Mouse (Mus musculus): Measurements from ENCODE around the gene Vdac1. TPM values are rescaled to one million over a fixed set of nuclear protein-coding genes. Genes with fewer than 3 reads are reported as not detected.
"Not testable (repeated sequence)": the region's sequence is repeated elsewhere in the genome, so short reads cannot be mapped to it uniquely, and the experiment has no call there.

Gene Vdac1
- polyA plus RNA-seq, 1 experiment: 296 TPM

DNA sequence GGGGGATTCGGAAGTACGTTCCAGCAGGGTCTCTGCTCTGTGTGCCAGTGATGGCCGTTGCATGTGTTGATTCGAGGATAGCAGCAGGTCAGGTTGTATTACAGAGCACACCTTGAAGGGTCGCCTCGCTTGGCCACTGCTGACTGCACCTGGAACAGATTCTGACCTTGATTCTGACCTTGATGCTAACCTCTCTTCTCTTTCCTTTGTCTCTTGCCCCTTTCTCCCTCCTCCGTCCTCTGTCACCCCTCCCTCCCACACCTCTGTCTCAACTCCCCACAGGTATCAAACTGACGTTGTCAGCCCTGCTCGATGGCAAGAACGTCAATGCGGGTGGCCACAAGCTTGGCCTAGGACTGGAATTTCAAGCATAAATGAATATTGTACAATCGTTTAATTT lies 27.5 kb downstream of the Vdac1 start:
- Histone ChIP-seq H3K79me3 (ENCODE audit: low read depth) (no peaks in the 10 kb centered on the region), H3K36me3 (ENCODE audit: control insufficient read depth, insufficient read depth) (peaks cover 86% of the 10 kb centered on the region), H3K79me2 (ENCODE audit: control insufficient read depth, insufficient read depth) (no peaks in the 10 kb centered on the region), H3ac (ENCODE audit: control insufficient read depth, insufficient read length, low read depth) (no peak overlapping the region), H3K4me3 (ENCODE audit: insufficient read depth, poor library complexity, severe bottlenecking) (no peak overlapping the region), H3K27me3 (ENCODE audit: control insufficient read depth, insufficient read depth, insufficient read length) (no peaks in the 10 kb centered on the region)
- TF ChIP-seq CTCF (IDR thresholded peaks at IDR 0.05; ENCODE audit: control insufficient read depth, insufficient read depth, insufficient read length) (no peak), CEBPB (IDR thresholded peaks at IDR 0.05; ENCODE audit: low read depth) (no peak), MYOG (IDR thresholded peaks at IDR 0.05; ENCODE audit: control insufficient read depth, extremely low read depth, insufficient read length) (no peak), FOSL1 (IDR thresholded peaks at IDR 0.05; ENCODE audit: insufficient read depth, low read length, poor library complexity, severe bottlenecking) (no peak), USF1 (IDR thresholded peaks at IDR 0.05; ENCODE audit: low read depth) (no peak), MYOD1 (IDR thresholded peaks at IDR 0.05; ENCODE audit: control insufficient read depth, insufficient read length, low read depth) (no peak), MAX (IDR thresholded peaks at IDR 0.05) (no peak)

DNA sequence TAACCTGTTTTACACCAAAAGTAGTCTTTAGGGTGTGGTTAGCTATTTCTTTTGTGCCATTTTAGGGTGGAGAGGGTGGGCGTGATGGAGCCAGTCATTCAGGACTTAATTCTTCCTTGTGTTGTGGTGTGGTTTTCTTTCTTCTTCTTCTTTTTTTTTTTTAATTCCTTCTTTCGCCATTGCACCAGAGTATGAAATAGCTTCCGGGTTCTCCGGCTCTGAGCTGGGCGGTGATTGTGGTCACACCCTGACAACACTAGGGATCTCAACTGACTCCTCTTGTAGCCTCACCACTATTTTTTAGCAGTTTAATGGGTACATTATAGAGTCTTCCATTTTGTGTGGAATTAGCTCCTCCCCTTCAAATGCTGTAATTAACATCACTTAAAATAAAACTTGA lies 28.3 kb downstream of the Vdac1 start:
- peaks cover 78% of the 10 kb centered on the region for H3K36me3 ChIP-seq (ENCODE audit: control insufficient read depth, insufficient read depth)
- H3K27me3 ChIP-seq (ENCODE audit: control insufficient read depth, insufficient read depth, insufficient read length); H3K79me2 ChIP-seq (ENCODE audit: control insufficient read depth, insufficient read depth); H3ac ChIP-seq (ENCODE audit: control insufficient read depth, insufficient read length, low read depth); H3K4me3 ChIP-seq (ENCODE audit: insufficient read depth, poor library complexity, severe bottlenecking); H3K79me3 ChIP-seq (ENCODE audit: low read depth): not testable (repeated sequence)

DNA sequence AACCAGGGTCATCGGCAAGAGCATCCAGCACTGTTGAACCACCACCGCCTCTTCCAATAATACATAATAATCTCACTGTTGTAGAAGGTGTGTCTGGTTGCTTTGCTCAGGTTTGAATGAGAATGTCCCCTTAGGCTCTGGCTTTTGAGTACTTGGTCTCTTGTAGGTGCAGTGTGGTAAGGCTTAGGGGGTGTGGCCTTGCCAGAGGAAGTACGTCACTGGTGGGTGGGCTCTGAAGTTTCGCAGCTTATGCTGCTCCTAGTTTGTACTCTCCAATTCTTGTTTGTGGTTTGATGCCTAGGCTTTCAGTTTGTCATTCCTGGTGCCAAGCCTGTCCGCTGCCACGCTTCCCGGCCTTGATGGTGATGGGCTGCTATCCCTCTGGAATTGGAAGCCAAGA lies 29.3 kb downstream of the Vdac1 start:
- H3ac ChIP-seq (ENCODE audit: control insufficient read depth, insufficient read length, low read depth): no peak overlapping the region
- no peak for TF ChIP-seq CTCF (IDR thresholded peaks at IDR 0.05; ENCODE audit: control insufficient read depth, insufficient read depth, insufficient read length)
- H3K79me3 ChIP-seq (ENCODE audit: low read depth): no peaks in the 10 kb centered on the region
- H3K36me3 ChIP-seq (ENCODE audit: control insufficient read depth, insufficient read depth): peaks cover 68% of the 10 kb centered on the region
- no peaks in the 10 kb centered on the region for H3K79me2 ChIP-seq (ENCODE audit: control insufficient read depth, insufficient read depth)
- no peaks in the 10 kb centered on the region for H3K27me3 ChIP-seq (ENCODE audit: control insufficient read depth, insufficient read depth, insufficient read length)
- no peak overlapping the region for H3K4me3 ChIP-seq (ENCODE audit: insufficient read depth, poor library complexity, severe bottlenecking)

DNA sequence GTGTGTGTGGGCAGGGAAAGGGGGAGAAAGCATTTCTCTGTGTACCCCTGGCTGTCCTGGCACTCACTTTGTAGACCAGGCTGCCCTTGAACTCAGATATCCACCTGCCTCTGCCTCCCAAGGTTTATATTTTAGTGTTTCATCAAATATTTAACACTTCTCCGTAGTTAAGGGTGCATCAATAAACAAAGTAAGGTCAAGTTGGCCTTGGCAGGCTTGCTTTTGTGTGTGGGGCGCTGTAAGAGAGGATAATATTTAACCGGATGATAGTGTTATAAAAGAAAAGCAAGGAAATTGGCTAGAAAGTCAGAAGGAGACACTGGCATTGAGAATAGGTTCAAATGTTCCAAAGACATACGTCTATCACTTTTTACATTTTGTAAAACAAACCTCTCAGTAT lies 33.8 kb downstream of the Vdac1 start:
- TF ChIP-seq FOSL1 (IDR thresholded peaks at IDR 0.05; ENCODE audit: insufficient read depth, low read length, poor library complexity, severe bottlenecking): no peak
- Histone ChIP-seq H3K79me2 (ENCODE audit: control insufficient read depth, insufficient read depth) (peaks cover 32% of the 10 kb centered on the region), H3K4me3 (ENCODE audit: insufficient read depth, poor library complexity, severe bottlenecking) (no peak overlapping the region)

DNA sequence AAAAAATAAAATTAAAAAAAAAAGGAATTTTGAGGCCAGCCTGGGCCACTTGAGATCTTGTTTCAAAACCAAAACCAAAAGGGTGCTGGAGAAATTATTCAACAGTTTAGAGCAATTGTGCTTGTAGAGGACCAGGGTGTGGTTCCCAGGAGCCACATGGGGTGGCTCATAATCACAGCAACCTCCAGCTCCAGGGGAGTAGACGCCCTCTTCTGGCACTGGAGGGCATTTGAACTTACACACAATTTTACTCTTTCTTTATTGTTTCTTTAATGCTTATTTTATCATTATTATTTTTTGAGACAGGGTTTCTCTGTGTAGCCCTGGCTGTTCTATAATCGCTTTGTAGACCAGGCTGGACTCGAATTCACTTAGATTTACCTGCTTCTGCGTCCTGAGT lies 34.7 kb downstream of the Vdac1 start:
- H3ac ChIP-seq (ENCODE audit: control insufficient read depth, insufficient read length, low read depth): no peak overlapping the region
- H3K79me3 ChIP-seq (ENCODE audit: low read depth): peaks cover 37% of the 10 kb centered on the region
- H3K36me3 ChIP-seq (ENCODE audit: control insufficient read depth, insufficient read depth): peaks cover 14% of the 10 kb centered on the region
- no peak for TF ChIP-seq USF1 (IDR thresholded peaks at IDR 0.05; ENCODE audit: low read depth)
- TF ChIP-seq MAX (IDR thresholded peaks at IDR 0.05): no peak
- TF ChIP-seq FOSL1 (IDR thresholded peaks at IDR 0.05; ENCODE audit: insufficient read depth, low read length, poor library complexity, severe bottlenecking): no peak
- TF ChIP-seq CEBPB (IDR thresholded peaks at IDR 0.05; ENCODE audit: low read depth): no peak
- no peak for TF ChIP-seq MYOG (IDR thresholded peaks at IDR 0.05; ENCODE audit: control insufficient read depth, extremely low read depth, insufficient read length)
- no peak for TF ChIP-seq CTCF (IDR thresholded peaks at IDR 0.05; ENCODE audit: control insufficient read depth, insufficient read depth, insufficient read length)
- TF ChIP-seq MYOD1 (IDR thresholded peaks at IDR 0.05; ENCODE audit: control insufficient read depth, insufficient read length, low read depth): no peak
- no peaks in the 10 kb centered on the region for H3K27me3 ChIP-seq (ENCODE audit: control insufficient read depth, insufficient read depth, insufficient read length)
- H3K4me3 ChIP-seq (ENCODE audit: insufficient read depth, poor library complexity, severe bottlenecking): no peak overlapping the region
- peaks cover 40% of the 10 kb centered on the region for H3K79me2 ChIP-seq (ENCODE audit: control insufficient read depth, insufficient read depth)

More for the DNA sequence above, 33.8 kb downstream of the Vdac1 start:
- H3K79me3 ChIP-seq (ENCODE audit: low read depth): peaks cover 29% of the 10 kb centered on the region
- peaks cover 22% of the 10 kb centered on the region for H3K36me3 ChIP-seq (ENCODE audit: control insufficient read depth, insufficient read depth)
- H3K27me3 ChIP-seq (ENCODE audit: control insufficient read depth, insufficient read depth, insufficient read length): no peaks in the 10 kb centered on the region
- no peak overlapping the region for H3ac ChIP-seq (ENCODE audit: control insufficient read depth, insufficient read length, low read depth)

DNA sequence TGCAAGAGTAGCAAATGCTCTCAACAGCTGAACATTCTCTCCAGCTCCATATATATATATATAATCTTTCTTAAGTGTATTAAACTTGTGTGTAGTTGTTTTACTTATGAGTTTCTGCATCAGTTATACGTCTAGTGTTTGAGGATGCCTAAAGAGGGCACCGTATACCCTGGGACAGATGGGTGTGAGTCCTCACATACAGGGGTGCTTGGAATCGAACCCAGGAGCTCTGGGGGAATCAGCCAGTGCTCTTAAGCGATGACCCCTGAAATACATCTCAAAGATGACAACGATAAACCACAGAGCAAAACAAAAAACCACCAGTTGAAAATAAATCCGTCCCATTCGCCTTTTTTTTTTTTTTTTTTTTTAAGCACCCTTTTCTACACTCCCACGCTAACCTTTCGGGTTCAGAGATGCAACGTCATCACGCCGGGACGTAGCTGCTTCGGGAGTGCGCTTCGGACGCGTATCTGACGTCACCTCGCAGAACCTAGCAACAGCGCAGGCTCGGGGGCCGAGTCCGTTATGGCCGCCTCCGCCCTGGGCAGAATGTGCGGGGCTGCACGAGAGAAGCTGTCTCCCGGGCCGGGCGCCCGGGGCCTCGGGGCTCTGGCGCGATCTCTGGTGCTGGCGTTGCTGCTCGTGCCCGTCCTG lies 35.4 kb downstream of the Vdac1 start, which contains the start of gene 9530068E07Rik:
TSS of gene 9530068E07Rik (plus strand) at position 489 of the 657 bp plus-strand sequence.
- Histone ChIP-seq H3K4me3 (ENCODE audit: insufficient read depth, poor library complexity, severe bottlenecking) (peak within 1 kb of the TSS; percentile 98), H3ac (ENCODE audit: control insufficient read depth, insufficient read length, low read depth) (peak within 1 kb of the TSS; percentile 93)

More for the DNA sequence above, 35.4 kb downstream of the Vdac1 start, which contains the start of gene 9530068E07Rik:
- H3K79me2 ChIP-seq (ENCODE audit: control insufficient read depth, insufficient read depth): peaks cover 48% of the 10 kb centered on the region
- TF ChIP-seq USF1 (IDR thresholded peaks at IDR 0.05; ENCODE audit: low read depth) (no peak), CEBPB (IDR thresholded peaks at IDR 0.05; ENCODE audit: low read depth) (no peak), MYOG (IDR thresholded peaks at IDR 0.05; ENCODE audit: control insufficient read depth, extremely low read depth, insufficient read length) (no peak), CTCF (IDR thresholded peaks at IDR 0.05; ENCODE audit: control insufficient read depth, insufficient read depth, insufficient read length) (no peak), MYOD1 (IDR thresholded peaks at IDR 0.05; ENCODE audit: control insufficient read depth, insufficient read length, low read depth) (no peak), MAX (IDR thresholded peaks at IDR 0.05) (no peak), FOSL1 (IDR thresholded peaks at IDR 0.05; ENCODE audit: insufficient read depth, low read length, poor library complexity, severe bottlenecking) (no peak)
- H3K79me3 ChIP-seq (ENCODE audit: low read depth): peaks cover 43% of the 10 kb centered on the region
- H3K27me3 ChIP-seq (ENCODE audit: control insufficient read depth, insufficient read depth, insufficient read length): no peaks in the 10 kb centered on the region
- peaks cover 11% of the 10 kb centered on the region for H3K36me3 ChIP-seq (ENCODE audit: control insufficient read depth, insufficient read depth)
